Mouse (Mus musculus) MEL (cell line): ENCODE measurements around the gene Gpr62. TPM values are rescaled to one million over a fixed set of nuclear protein-coding genes. Genes with fewer than 3 reads are reported as not detected.

ENCODE experiments used
- DNase-seq: peaks from one replicate; pipeline ENCODE4 v3.0.0; 2011; ENCODE audit warnings: low read depth, low spot score
- H3K27ac ChIP-seq: 2 replicates; pipeline ENCODE4 v1.5.1; 2012; ENCODE audit warnings: low read depth, mild to moderate bottlenecking, control low read depth, low read length, moderate library complexity; ENCODE audit not compliant: control insufficient read depth
- H3K27me3 ChIP-seq, 2 experiments: fragments of 150-350 bp in 1 of 2; sonication (generic) in 1 of 2; 2 replicates each; pipeline ENCODE4 v1.6.1; 2012; ENCODE audit warnings: low read length in 2 of 2, mild to moderate bottlenecking in 2 of 2, improper control_type of control experiment in 1 of 2, moderate library complexity in 1 of 2; ENCODE audit not compliant: insufficient read depth in 2 of 2, control insufficient read depth in 1 of 2
- H3K36me3 ChIP-seq, 2 experiments: 2 replicates each; pipeline ENCODE4 v1.6.1; 2012 to 2014; ENCODE audit warnings: low read length in 2 of 2, improper control_type of control experiment in 1 of 2, inconsistent platforms in 1 of 2, mild to moderate bottlenecking in 1 of 2; ENCODE audit not compliant: insufficient read depth in 2 of 2, control insufficient read depth in 1 of 2
- H3K4me1 ChIP-seq, 2 experiments: fragments of 150-350 bp in 1 of 2; sonication (generic) in 1 of 2; 2 replicates each; pipeline ENCODE4 v1.6.1; 2012; ENCODE audit warnings: low read length in 2 of 2, improper control_type of control experiment in 1 of 2, mild to moderate bottlenecking in 1 of 2; ENCODE audit not compliant: insufficient read depth in 2 of 2, control insufficient read depth in 1 of 2
- H3K4me3 ChIP-seq, 2 experiments: fragments of 150-350 bp in 1 of 2; sonication (generic) in 1 of 2; 2 replicates each; pipeline ENCODE4 v1.5.1; 2012; ENCODE audit warnings: low read depth in 2 of 2, low read length in 2 of 2, mild to moderate bottlenecking in 2 of 2, moderate library complexity in 2 of 2, control low read depth in 1 of 2, improper control_type of control experiment in 1 of 2; ENCODE audit not compliant: control insufficient read depth in 1 of 2, insufficient read depth in 1 of 2
- H3K79me2 ChIP-seq: 2 replicates; pipeline ENCODE4 v1.6.1; 2012; ENCODE audit warnings: mild to moderate bottlenecking, low read length, moderate library complexity; ENCODE audit not compliant: control insufficient read depth, poor library complexity, insufficient read depth
- H3K9ac ChIP-seq: 2 replicates; pipeline ENCODE4 v1.6.1; 2012; ENCODE audit warnings: low read depth, mild to moderate bottlenecking, control low read depth, low read length, moderate library complexity; ENCODE audit not compliant: control insufficient read depth, poor library complexity, severe bottlenecking
- H3K9me3 ChIP-seq: fragments of 150-350 bp; sonication (generic); replicated peaks from 2 replicates; pipeline ENCODE4 v1.6.1; 2012; ENCODE audit warnings: mild to moderate bottlenecking, low read length, improper control_type of control experiment, moderate library complexity; ENCODE audit not compliant: insufficient read depth
- CHD1 ChIP-seq: IDR thresholded peaks from 2 replicates; pipeline ENCODE4 v1.6.1; 2012; ENCODE audit warnings: low read depth, mild to moderate bottlenecking, inconsistent platforms, low read length, improper control_type of control experiment
- CTCF ChIP-seq, 3 experiments: IDR thresholded peaks in 2 of 3; conservative IDR thresholded peaks in 1 of 3; 2 replicates each; pipeline ENCODE4 v1.5.1; 2011 to 2012; ENCODE audit warnings: low read length in 3 of 3, low read depth in 2 of 3, mild to moderate bottlenecking in 2 of 3, improper control_type of control experiment in 1 of 3, inconsistent platforms in 1 of 3, mixed read lengths in 1 of 3, moderate library complexity in 1 of 3; ENCODE audit not compliant: control insufficient read depth in 1 of 3, insufficient read depth in 1 of 3, poor library complexity in 1 of 3, severe bottlenecking in 1 of 3
- E2F4 ChIP-seq: IDR thresholded peaks from 2 replicates; pipeline ENCODE4 v1.6.1; 2011; ENCODE audit warnings: low read depth, low read length, improper control_type of control experiment, borderline replicate concordance
- ETS1 ChIP-seq: IDR thresholded peaks from 2 replicates; pipeline ENCODE4 v1.6.1; 2012; ENCODE audit warnings: low read depth, mild to moderate bottlenecking, inconsistent platforms, low read length, improper control_type of control experiment, moderate library complexity
- GABPA ChIP-seq: IDR thresholded peaks from 2 replicates; pipeline ENCODE4 v1.6.1; 2012; ENCODE audit warnings: low read depth, mild to moderate bottlenecking, inconsistent platforms, low read length, improper control_type of control experiment, moderate library complexity
- GATA1 ChIP-seq: IDR thresholded peaks from 2 replicates; pipeline ENCODE4 v1.6.1; 2011; ENCODE audit warnings: low read depth, low read length, improper control_type of control experiment
- MAX ChIP-seq: IDR thresholded peaks from 2 replicates; pipeline ENCODE4 v1.6.1; 2011; ENCODE audit warnings: low read length, improper control_type of control experiment
- MXI1 ChIP-seq: IDR thresholded peaks from 2 replicates; pipeline ENCODE4 v1.6.1; 2011; ENCODE audit warnings: mild to moderate bottlenecking, low read depth, low read length, improper control_type of control experiment
- MYB ChIP-seq: IDR thresholded peaks from 2 replicates; pipeline ENCODE4 v1.6.1; 2011; ENCODE audit warnings: mild to moderate bottlenecking, low read depth, low read length, improper control_type of control experiment
- MYC ChIP-seq: IDR thresholded peaks from 2 replicates; pipeline ENCODE4 v1.6.1; 2011; ENCODE audit warnings: low read depth, mild to moderate bottlenecking, low read length, improper control_type of control experiment, moderate library complexity
- NRF1 ChIP-seq: IDR thresholded peaks from 2 replicates; pipeline ENCODE4 v1.6.1; 2014; ENCODE audit warnings: low read depth, mild to moderate bottlenecking, inconsistent platforms, low read length, improper control_type of control experiment, moderate library complexity; ENCODE audit not compliant: poor library complexity, insufficient read depth, severe bottlenecking
- POLR2A ChIP-seq, 2 experiments: IDR thresholded peaks; 2 replicates each; pipeline ENCODE4 v1.6.1; 2011 to 2012; ENCODE audit warnings: low read length in 2 of 2, mild to moderate bottlenecking in 2 of 2, control low read depth in 1 of 2, improper control_type of control experiment in 1 of 2, low read depth in 1 of 2, moderate library complexity in 1 of 2; ENCODE audit not compliant: control insufficient read depth in 1 of 2, insufficient read depth in 1 of 2, poor library complexity in 1 of 2
- POLR2AphosphoS5 ChIP-seq: IDR thresholded peaks from 2 replicates; pipeline ENCODE4 v1.6.1; 2012; ENCODE audit warnings: low read depth, borderline replicate concordance, mild to moderate bottlenecking, inconsistent platforms, low read length, moderate library complexity, mixed read lengths
- RCOR1 ChIP-seq: IDR thresholded peaks from 2 replicates; pipeline ENCODE4 v1.6.1; 2012; ENCODE audit warnings: low read depth, mild to moderate bottlenecking, inconsistent platforms, low read length, improper control_type of control experiment
- SIN3A ChIP-seq: IDR thresholded peaks from 2 replicates; pipeline ENCODE4 v1.6.1; 2012; ENCODE audit warnings: low read length, improper control_type of control experiment, inconsistent platforms
- SMC3 ChIP-seq: IDR thresholded peaks from 2 replicates; pipeline ENCODE4 v1.6.1; 2011; ENCODE audit warnings: low read depth, low read length, improper control_type of control experiment
- TBP ChIP-seq: IDR thresholded peaks from 2 replicates; pipeline ENCODE4 v1.8.0; 2011; ENCODE audit warnings: low read depth, low read length, improper control_type of control experiment
- TCF12 ChIP-seq: IDR thresholded peaks from 2 replicates; pipeline ENCODE4 v1.6.1; 2014; ENCODE audit warnings: low read depth, mild to moderate bottlenecking, inconsistent platforms, low read length, improper control_type of control experiment, moderate library complexity
- UBTF ChIP-seq: IDR thresholded peaks from 2 replicates; pipeline ENCODE4 v1.6.1; 2012; ENCODE audit warnings: low read depth, mild to moderate bottlenecking, inconsistent platforms, low read length, improper control_type of control experiment, moderate library complexity, borderline replicate concordance; ENCODE audit not compliant: insufficient read depth
- ZC3H11A ChIP-seq: IDR thresholded peaks from 2 replicates; pipeline ENCODE4 v1.6.1; 2012; ENCODE audit warnings: low read depth, mild to moderate bottlenecking, inconsistent platforms, low read length, improper control_type of control experiment
- ZMIZ1 ChIP-seq: IDR thresholded peaks from 2 replicates; pipeline ENCODE4 v1.6.1; 2012; ENCODE audit warnings: low read depth, mild to moderate bottlenecking, inconsistent platforms, low read length, improper control_type of control experiment, moderate library complexity
- polyA plus RNA-seq, 2 experiments: library from polyadenylated mRNA; stranded (reverse) in 1 of 2; unstranded in 1 of 2; fragments of >175 nt in 1 of 2; fragments of >200 nt in 1 of 2; gene quantifications; 2 replicates each; pipeline versions ENCODE4 v1.2.1 to v1.2.4; 2012; ENCODE audit warnings: low replicate concordance in 2 of 2, low read depth in 1 of 2; ENCODE audit not compliant: insufficient read length in 2 of 2, insufficient read depth in 1 of 2, missing spikeins in 1 of 2
- total RNA-seq: library from RNA; depleted of rRNA; stranded (reverse); fragments of 300-350 nt; gene quantifications from 2 replicates; pipeline ENCODE4 v1.2.3, GENCODE M21; 2012

Gpr62 gene
- total and polyA plus RNA-seq, 3 experiments, result 0.10 TPM; not detected in 2

DNA sequence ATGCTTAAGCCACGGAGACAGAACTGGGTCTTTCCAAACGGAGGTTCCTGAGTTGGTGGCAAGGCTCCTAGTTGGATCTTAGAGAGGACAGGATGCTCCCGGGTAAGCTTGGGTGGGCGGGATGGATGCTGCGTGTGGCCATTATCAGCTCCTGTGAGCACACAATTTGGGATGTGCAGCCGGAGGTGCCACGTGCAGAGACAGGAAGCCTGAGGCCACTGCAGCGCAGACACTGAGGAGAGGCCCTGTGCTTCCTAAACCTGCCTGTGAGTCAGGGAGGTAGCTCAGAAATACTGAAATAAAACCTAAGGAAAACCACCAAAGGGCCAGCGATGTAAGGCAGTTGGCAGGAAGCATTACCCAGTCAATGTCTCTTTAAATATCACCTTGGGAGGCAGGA is 4.0 kb upstream of the Gpr62 start:
- H3K9me3 ChIP-seq, result no peaks in the 10 kb centered on the region
- H3K79me2 ChIP-seq, result no peaks in the 10 kb centered on the region
- no peak overlapping the region for H3K27ac ChIP-seq
- no peak overlapping the region for H3K9ac ChIP-seq
- no peak overlapping the region for H3K4me3 ChIP-seq
- no peak for DNase-seq
- H3K27me3 ChIP-seq, result no peaks in the 10 kb centered on the region
- H3K4me1 ChIP-seq, result peaks cover 0 to 8% of the 10 kb centered on the region in 2 experiments; a peak in 2 of 4 replicates
- TF ChIP-seq ZC3H11A, result no peak
- no peak for TF ChIP-seq MYB
- no peak for TF ChIP-seq NRF1
- TF ChIP-seq E2F4, result no peak
- no peak for TF ChIP-seq SIN3A
- no peak for TF ChIP-seq POLR2AphosphoS5
- TF ChIP-seq TCF12, result no peak
- TF ChIP-seq TBP, result no peak
- TF ChIP-seq MAX, result no peak
- no peak for TF ChIP-seq GABPA
- no peak for TF ChIP-seq SMC3
- TF ChIP-seq ETS1, result no peak
- TF ChIP-seq POLR2A (IDR thresholded peaks at IDR 0.05; ENCODE audit: control insufficient read depth in 1 of 2, insufficient read depth in 1 of 2, low read depth in 1 of 2, low read length in 2 of 2, poor library complexity in 1 of 2), result no peak
- TF ChIP-seq CHD1, result no peak
- no peak for TF ChIP-seq GATA1
- no peak for TF ChIP-seq MXI1
- TF ChIP-seq MYC, result no peak
- TF ChIP-seq UBTF, result no peak
- TF ChIP-seq RCOR1, result no peak
- no peaks in the 10 kb centered on the region; a peak in 1 of 4 replicates for H3K36me3 ChIP-seq

DNA sequence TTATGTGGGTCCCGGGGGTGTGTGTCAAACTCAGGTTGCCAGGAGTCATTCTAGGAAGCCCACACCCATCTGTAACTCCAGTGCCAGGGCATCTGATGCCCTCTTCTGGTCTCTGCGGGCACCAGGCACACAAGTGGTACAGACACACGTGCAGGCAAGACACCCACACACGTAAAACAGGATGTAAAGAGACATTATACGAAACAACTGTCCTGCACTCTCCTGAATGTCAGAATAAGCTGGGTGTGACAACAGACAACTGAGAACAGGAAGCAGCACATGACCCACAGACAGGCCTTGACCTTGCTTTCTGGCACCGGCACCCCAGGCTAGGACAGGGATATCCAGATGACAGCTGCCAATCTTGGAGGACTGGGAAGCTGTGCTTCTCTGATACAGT is 3.6 kb upstream of the Gpr62 start:
- DNase-seq, result no peak
- Histone ChIP-seq H3K9ac (no peak overlapping the region), H3K4me1 (peaks cover 0 to 8% of the 10 kb centered on the region in 2 experiments; a peak in 2 of 4 replicates), H3K79me2 (no peaks in the 10 kb centered on the region), H3K27ac (no peak overlapping the region), H3K9me3 (no peaks in the 10 kb centered on the region), H3K4me3 (no peak overlapping the region), H3K36me3 (no peaks in the 10 kb centered on the region; a peak in 1 of 4 replicates), H3K27me3 (no peaks in the 10 kb centered on the region)
- TF ChIP-seq CTCF (IDR thresholded peaks at IDR 0.05 in 2 of 3, conservative IDR thresholded peaks at IDR 0.05 in 1 of 3; ENCODE audit: control insufficient read depth in 1 of 3, insufficient read depth in 1 of 3, low read depth in 2 of 3, low read length in 3 of 3, poor library complexity in 1 of 3, severe bottlenecking in 1 of 3) (peak in 2 of 3 experiments; percentile 30 to 36; a peak in 4 of 6 replicates), ZMIZ1 (no peak)
